Mouse (Mus musculus): ENCODE measurements around the gene Carns1. TPM values are rescaled to one million over a fixed set of nuclear protein-coding genes. Genes with fewer than 3 reads are reported as not detected.
A peak's percentile ranks its signal among the peaks of the same experiment; 100 is the strongest.
"Not testable (repeated sequence)": the region's sequence is repeated elsewhere in the genome, so short reads cannot be mapped to it uniquely, and the experiment has no call there.

Gene Carns1
- total RNA-seq, 2 experiments from 2014 or later = 6.3 to 7.1 TPM

DNA sequence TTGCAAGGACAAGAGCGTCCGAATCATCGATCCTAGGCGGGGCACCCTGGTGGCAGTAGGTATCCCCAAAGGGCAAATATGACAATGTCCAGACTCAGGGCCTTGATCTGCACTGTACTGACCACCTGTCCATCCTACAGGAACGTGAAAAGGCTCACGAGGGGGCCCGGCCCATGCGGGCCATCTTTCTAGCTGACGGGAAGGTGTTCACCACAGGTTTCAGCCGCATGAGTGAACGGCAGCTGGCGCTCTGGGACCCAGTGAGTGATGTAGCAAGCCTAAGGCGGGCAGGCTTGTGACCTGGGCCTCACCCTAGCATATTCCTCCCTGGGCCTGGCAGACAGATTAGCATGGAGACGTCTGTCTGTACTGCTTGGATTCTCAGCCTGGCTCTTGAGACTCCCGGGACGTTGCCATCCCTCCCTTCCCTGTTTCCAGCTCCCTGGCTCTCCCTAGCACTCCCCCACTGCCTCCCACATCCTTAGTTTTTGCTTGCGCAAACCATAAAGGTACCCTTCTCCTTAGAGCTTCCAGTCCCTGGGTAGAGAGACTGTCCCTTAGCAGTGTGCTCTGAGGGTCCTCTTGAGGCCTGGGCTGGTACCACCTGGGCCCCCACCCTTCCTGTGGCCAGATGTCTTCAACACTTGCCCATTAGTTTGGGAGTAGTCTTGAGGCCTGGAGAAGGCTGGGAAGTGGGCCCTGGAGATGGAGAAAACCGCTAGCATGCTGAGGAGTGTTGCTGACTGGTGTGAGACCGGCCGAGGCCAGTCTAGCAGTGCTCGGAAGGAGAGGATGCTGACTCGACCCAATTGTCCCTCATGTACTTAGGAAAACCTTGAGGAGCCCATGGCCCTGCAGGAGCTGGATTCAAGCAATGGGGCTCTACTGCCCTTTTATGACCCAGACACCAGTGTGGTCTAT lies 24.5 kb downstream of the Carns1 start:
- DNase-seq (ENCODE audit: low spot score in 2 of 2) = no peak

DNA sequence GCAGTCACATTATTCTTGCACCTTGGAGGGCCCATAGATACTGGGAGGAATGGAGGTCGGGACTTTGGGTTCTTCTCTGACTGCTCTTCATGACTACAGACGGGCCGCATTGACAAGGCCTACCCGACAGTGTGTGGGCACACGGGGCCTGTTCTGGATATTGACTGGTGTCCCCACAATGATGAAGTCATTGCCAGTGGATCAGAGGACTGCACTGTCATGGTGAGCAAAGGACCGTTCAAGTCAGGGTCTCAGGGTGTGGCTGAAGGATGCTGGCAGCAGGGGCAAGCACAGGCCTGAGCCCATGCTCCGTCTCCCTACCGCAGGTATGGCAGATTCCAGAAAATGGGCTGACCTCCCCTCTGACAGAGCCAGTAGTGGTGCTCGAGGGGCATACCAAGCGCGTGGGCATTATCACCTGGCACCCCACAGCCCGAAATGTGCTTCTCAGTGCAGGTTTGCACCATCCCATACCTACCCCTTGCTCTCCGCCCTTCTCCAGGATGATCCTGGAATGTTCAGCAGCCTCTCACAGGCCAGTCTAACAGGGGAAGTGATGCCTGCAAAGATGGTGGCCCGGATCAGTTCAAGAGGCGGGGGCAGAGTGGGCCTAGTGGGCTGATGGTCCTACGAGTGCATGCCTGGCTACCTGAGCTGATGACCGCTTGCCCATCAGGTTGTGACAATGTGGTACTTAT lies 25.4 kb downstream of the Carns1 start:
- no peak for DNase-seq (ENCODE audit: low spot score in 2 of 2)

GRCm38 (mm10) chr19:4149283-4149682 lies 26.0 kb downstream of the Carns1 start:
- no peak for DNase-seq (ENCODE audit: low spot score in 2 of 2)

DNA sequence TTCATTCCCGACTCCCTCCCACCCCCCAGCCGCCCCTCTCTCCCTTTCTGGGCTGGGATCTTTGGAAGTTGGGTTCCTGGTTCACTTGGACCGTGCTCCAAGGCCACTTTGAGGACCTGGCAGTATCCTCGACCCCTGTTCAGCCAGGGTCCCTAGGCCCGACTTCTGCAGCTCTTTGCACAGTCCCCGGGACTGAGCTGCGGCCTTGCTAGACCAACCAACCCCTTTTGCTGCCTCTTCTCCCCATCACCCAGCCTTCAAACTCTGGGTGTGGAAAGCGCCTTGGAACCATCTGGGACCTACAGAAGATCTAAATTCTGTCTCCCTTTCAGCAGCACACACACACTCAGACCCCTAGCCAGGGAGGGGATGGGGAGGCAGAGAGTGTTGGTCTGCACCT lies 26.5 kb downstream of the Carns1 start:
- DNase-seq (ENCODE audit: low spot score in 2 of 2) = no peak

GRCm38 (mm10) chr19:4148491-4148806 lies 26.8 kb downstream of the Carns1 start, which contains the start of gene Coro1b:
Gene Coro1b (plus strand): TSS chr19:4148619.
- peak; percentile 89 to 97 for DNase-seq (ENCODE audit: low spot score in 2 of 2)

GRCm38 (mm10) chr19:4147782-4148490 lies 27.3 kb downstream of the Carns1 start:
- no peak for DNase-seq (ENCODE audit: low spot score in 2 of 2)

- DNase-seq (ENCODE audit: low spot score in 2 of 2) = no peak
These were observed 28.3 kb downstream of the Carns1 start for GRCm38 (mm10) chr19:4147022-4147405.

DNA sequence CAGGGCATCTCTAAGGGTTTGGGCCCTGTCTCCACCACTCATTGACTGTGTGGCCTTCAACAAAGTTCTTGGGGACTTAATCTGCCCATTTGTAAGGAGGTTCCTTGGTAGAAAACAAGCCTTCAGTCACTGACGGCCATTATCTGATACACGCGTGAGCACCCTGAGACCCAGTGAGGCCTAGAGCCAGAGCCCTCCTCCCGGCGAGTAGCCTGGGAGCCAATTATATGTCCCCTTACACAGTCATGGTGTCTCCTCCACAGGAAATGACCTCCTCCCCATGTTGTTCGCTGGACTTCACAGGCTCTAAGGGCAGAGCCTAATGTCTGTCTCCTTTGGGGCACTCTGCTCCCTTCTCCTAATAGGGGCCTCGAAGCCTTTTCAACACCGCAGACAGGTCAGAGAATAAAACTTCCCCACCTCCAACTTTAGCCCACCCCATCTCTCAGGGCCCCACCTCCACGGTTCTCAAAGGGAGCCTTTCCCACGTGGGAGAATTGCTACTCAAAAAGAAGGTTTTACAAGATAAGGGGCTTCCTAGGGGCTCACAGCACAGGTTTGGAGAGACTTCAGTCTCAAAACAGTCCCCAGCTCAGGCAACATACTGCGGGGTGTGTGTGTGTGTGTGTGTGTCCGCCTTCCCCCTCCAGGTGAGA lies 28.8 kb downstream of the Carns1 start:
- no peak for DNase-seq (ENCODE audit: low spot score in 2 of 2)

DNA sequence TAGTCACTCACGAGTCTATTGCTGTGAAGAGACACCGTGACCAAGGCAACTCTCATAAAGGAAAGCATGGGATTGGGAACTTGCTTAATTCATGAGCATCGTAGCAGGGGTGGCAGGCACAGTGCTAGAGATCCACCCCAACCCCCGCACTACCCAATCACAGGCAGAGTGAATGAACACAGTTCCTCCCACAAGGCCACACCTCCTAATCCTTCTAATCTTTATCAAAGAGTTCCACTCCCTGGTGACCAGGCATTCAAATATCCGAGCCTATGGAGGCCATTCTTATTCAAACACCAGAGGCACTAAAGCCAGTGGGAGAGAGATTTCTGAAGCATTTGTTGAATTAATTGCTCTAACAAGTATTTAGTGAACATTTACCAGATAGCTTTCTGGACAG lies 29.3 kb downstream of the Carns1 start:
- no peak for DNase-seq (ENCODE audit: low spot score in 2 of 2)

DNA sequence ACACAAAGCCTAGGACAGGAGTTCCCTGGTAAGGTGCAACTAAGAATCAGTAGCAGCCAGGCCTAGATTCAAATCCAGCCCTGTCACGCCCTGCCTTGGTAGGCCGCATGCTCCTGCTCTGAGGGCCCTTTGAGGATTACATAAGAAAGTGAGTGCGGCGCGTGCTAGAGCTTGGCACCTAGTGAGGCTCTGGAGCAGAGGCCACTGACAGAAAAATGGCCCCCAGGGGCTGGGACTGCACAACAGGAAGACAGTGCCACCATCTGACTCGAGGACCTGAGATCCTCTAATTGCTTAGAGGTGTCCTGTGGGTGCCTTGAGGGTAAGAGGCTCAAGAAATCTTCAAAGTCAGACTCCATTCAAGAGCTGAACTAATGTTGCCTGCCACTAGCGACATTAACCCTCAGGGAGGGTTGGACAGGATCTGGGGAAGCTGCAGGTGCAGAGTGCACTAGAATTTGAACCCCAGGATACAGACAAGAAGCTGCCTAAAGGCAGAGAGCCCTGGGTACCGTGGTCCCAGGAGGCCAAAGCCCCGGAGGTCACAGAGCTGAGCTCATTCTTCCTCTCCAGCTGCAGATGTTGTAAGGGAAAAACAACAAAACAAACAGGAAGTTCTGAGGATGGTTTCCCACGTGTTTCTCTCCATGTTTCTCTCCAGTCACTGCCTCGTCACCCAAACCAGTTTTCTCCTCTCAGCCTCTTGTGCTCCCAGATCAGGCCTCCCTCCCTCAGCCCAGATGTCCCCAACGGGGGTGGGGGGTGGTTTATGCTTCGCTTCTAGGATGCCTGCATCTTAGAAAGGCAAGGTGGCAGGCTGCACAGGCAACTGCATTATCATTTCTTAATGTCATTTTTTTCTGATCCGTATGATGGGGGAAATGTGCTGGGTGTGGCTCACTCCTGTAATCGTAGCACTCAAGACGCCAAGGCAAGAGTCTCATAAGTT lies 30.5 kb downstream of the Carns1 start:
- no peak for DNase-seq (ENCODE audit: low spot score in 2 of 2)

- no peak for DNase-seq (ENCODE audit: low spot score in 2 of 2)
These were observed 31.5 kb downstream of the Carns1 start, which contains the start of gene Cabp4 for GRCm38 (mm10) chr19:4143759-4144268. Gene Cabp4 (minus strand): TSS chr19:4144033.

DNA sequence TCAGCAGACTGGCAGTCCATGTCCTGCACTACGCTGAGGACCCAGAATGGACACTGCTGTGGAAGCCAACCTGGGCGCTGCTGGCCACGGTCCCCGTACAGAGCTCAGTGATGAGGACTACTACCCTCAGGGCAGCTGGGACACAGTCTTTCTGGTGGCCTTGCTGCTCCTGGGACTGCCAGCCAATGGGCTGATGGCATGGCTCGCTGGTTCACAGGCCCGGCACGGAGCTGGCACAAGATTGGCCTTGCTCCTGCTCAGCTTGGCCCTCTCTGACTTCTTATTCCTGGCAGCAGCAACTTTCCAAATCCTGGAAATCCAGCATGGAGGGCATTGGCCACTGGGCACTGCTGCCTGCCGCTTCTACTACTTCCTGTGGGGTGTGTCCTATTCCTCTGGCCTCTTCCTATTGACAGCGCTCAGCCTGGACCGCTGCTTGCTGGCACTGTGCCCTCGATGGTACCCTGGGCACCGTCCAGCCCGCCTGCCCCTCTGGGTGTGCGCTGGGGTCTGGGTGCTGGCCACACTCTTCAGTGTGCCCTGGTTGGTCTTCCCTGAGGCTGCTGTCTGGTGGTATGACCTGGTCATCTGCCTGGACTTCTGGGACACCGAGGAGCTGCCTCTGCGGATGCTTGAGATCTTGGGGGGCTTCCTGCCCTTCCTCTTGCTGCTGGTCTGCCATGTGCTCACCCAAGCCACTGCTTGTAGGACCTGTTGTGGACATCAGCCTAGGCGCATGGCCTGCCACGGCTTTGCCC lies 32.7 kb downstream of the Carns1 start:
- DNase-seq (ENCODE audit: low spot score in 2 of 2) = no peak

- DNase-seq (ENCODE audit: low spot score in 2 of 2) = no peak
These were observed 35.1 kb downstream of the Carns1 start for GRCm38 (mm10) chr19:4140147-4140546.

- no peak for DNase-seq (ENCODE audit: low spot score in 2 of 2)
These were observed 35.8 kb downstream of the Carns1 start, which contains the start of gene Gpr152 for GRCm38 (mm10) chr19:4139446-4139845. Gene Gpr152 (plus strand): TSS chr19:4139787.

DNA sequence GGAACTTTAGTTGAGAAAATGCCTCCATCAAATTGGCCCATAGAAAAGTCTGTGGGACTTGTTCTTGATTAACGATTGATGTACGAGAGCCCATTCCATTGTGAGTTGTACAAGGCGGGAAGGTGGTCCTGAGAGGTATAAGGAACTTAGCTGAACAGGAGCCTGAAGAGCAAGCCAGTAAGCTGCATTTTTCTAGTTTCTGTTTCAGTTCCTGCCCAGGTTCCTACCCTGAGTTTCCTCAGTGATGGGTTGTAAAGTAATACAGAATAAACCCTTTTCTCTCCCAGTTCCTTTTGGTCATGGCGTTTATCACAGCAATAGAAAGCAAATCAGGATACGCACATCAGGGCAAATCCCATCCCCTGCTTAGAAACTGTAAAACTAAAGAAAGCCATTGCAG lies 37.4 kb downstream of the Carns1 start:
- DNase-seq (ENCODE audit: low spot score in 2 of 2) = no peak

DNA sequence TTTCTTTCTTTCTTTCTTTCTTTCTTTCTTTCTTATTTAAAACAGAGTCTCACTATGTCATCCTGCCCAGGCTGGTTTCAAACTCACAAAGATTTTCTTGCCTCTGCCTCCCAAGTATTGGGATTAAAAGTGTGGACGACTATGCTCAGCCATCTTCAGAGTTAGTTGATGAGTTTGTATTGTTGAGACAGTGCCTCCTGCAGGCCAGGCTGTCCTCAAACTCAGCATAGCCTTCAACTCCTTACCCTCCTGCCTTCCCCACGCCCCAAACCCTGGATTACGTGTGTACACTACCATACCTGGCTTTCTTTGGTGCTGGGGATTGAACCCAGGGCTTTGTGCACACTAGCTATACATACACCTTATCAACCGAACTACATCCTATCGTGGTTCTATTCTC lies 38.8 kb downstream of the Carns1 start:
- no peak for DNase-seq (ENCODE audit: low spot score in 2 of 2)

DNA sequence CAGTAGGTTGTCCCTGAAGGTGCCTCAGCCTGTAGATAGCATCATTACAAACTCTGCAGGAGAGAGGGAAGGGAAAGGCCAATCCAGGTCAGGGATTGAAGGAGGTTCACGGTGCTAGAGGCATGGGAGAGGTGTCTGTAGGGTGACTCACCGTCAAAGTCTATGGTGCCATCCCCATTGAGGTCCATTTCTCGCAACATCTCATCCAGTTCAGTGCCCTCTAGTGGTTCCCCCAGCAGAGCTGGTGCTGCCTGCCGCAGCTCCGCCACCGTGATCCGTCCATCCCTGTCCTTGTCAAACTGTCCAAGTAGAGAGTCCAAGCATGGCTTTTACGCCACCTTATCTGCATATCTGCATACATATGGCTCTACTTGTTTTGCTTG lies 39.3 kb downstream of the Carns1 start:
- DNase-seq (ENCODE audit: low spot score in 2 of 2) = not testable (repeated sequence)

DNA sequence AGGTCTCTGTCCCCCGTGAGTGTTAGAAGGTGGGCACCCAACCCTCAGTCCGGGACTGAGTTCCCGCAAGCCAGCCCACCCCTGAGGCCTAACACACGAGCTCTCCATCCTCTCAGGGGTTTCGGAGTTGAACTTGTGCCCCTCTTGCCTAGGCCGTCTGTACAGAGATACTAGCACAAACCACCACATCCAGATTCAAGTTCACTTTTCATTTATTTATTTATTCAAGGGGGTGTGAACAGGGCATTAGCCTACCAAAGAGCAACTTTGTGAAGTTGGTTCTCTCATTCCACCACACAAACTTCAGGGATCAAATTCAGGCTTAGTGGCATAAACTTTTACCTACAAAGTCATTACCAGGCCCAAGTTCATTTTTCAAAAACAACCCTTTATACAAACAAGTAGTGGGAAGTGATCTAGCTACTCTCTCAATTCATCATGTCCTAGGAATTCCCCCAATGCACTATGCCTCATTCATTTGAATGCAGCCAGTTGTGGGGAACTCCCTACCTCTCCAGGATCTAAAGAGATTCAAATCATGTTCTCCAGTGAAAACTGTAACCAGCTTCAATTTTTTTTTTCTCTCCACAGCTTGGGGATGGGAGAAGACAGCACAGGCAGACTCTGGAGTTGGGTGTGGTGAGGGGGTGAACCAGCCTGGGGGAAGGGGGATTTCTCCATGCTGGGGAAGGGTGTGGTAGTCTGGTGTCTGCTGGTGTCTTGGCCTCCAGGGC lies 39.9 kb downstream of the Carns1 start:
- DNase-seq (ENCODE audit: low spot score in 2 of 2) = not testable (repeated sequence)

Measured in layer of hippocampus, adult 18-20 months (tissue).